Mouse (Mus musculus) hindbrain, embryonic 14.5 days (tissue): ENCODE data around the gene Usp54. TPM values are rescaled to one million over a fixed set of nuclear protein-coding genes. Genes with fewer than 3 reads are reported as not detected.

ENCODE experiments used
- ATAC-seq: fragments of 200-750 bp; cut with Nextera tagmentation; 2 replicates; pipeline ENCODE4 v1.8.0; 2017; ENCODE audit warnings: moderate number of reproducible peaks, mild to moderate bottlenecking, moderate TSS enrichment, moderate library complexity; ENCODE audit not compliant: low FRiP score
- DNase-seq: peaks from one replicate; pipeline ENCODE4 v3.0.0-alpha.2; 2015; ENCODE audit warnings: low spot score
- H3K27ac ChIP-seq: fragments of 300-500 bp; sonication (generic); 2 replicates; pipeline ENCODE4 v1.5.1; 2014; ENCODE audit warnings: mild to moderate bottlenecking, moderate library complexity
- H3K27me3 ChIP-seq: fragments of 300-500 bp; sonication (generic); 2 replicates; pipeline ENCODE4 v1.6.1; 2014; ENCODE audit warnings: mild to moderate bottlenecking, low read length, mixed read lengths; ENCODE audit not compliant: control insufficient read depth, insufficient read depth
- H3K36me3 ChIP-seq: fragments of 300-500 bp; sonication (generic); replicated peaks from 2 replicates; pipeline ENCODE4 v1.6.1; 2014; ENCODE audit not compliant: control insufficient read depth, insufficient read depth
- H3K4me1 ChIP-seq: fragments of 300-500 bp; sonication (generic); replicated peaks from 2 replicates; pipeline ENCODE4 v1.6.1; 2014; ENCODE audit warnings: antibody characterized with exemption, low read length, mixed read lengths; ENCODE audit not compliant: control insufficient read depth, insufficient read depth
- H3K4me2 ChIP-seq: fragments of 300-500 bp; sonication (generic); replicated peaks from 2 replicates; pipeline ENCODE4 v1.6.1; 2014; ENCODE audit warnings: mild to moderate bottlenecking, moderate library complexity
- H3K4me3 ChIP-seq: fragments of 300-500 bp; sonication (generic); replicated peaks from 2 replicates; pipeline ENCODE4 v1.5.1; 2014; ENCODE audit warnings: mild to moderate bottlenecking, low read length
- H3K9ac ChIP-seq: fragments of 300-500 bp; sonication (generic); 2 replicates; pipeline ENCODE4 v1.6.1; 2014
- H3K9me3 ChIP-seq: fragments of 300-500 bp; sonication (generic); 2 replicates; pipeline ENCODE4 v1.6.1; 2016; ENCODE audit warnings: low read length; ENCODE audit not compliant: control insufficient read depth
- WGBS: fragments of 180-500 bp; shearing (Covaris S2); extraction: QIAGEN DNeasy Blood & Tissue Kit; methylation state at CpG from one replicate; pipeline ENCODE4 v1.1.7; 2014; 5-methylcytosine and 5-hydroxymethylcytosine counted together
- polyA plus RNA-seq: library from polyadenylated mRNA; unstranded; fragments of >200 nt; fragmentation: Nextera tagmentation; extraction: Ambion mirVana; gene quantifications from 2 replicates; pipeline ENCODE4 v1.2.1, GENCODE M21; 2014

Usp54 gene
- polyA plus RNA-seq, 1 experiment from 2014 or later, result 13.1 TPM

DNA sequence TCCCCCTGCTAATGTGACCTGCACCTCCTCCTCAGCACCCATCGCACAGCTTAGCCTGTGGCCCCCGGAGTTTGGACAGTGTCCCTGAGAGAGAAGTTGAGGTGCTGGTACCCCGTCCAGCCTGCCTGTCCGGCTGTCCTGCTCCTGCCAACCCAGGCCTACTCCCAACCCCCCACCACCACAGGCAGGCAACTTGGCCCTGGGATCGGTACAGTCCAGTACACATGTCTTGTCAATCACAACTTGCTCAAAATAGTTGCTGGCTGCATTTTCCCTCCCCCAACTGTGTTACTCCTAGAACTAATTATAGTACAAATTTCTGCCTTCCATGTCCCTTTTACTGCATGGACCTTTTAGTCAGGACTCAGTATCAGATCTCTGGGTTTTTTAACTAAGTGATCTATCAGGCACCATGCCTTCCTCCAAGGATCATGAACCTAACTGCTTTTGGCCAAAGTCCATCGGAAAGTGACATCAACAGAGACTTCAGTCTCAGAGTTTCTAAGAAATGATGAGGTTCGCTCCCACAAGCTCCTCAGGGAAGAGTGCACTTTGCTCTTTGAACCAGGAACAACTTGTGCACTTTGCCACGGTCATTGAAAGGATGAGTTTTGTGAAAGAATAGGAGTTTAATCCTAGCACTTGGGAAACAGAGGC, 27.4 kb upstream of the Usp54 start, which contains the start of gene Synpo2l:
Gene Synpo2l (minus strand): TSS at position 201 of the 657 bp plus-strand sequence.
- no peak within 1 kb of the TSS for H3K27ac ChIP-seq
- no peak within 1 kb of the TSS for H3K4me3 ChIP-seq
- no peak for ATAC-seq
- no peak within 1 kb of the TSS for H3K4me2 ChIP-seq
- H3K9ac ChIP-seq, result no peak within 1 kb of the TSS
- no peaks in the 10 kb centered on the region for H3K36me3 ChIP-seq
- H3K9me3 ChIP-seq, result no peaks in the 10 kb centered on the region
- H3K4me1 ChIP-seq, result 0 out of 2 replicates have a peak, but pooled peaks cover 1% of the 10 kb centered on the region
- 84% methylated on average over 8 of the region's 8 CpGs for WGBS
- no peak for DNase-seq
- H3K27me3 ChIP-seq, result 0 out of 2 replicates have a peak, but pooled peaks cover 15% of the 10 kb centered on the region

DNA sequence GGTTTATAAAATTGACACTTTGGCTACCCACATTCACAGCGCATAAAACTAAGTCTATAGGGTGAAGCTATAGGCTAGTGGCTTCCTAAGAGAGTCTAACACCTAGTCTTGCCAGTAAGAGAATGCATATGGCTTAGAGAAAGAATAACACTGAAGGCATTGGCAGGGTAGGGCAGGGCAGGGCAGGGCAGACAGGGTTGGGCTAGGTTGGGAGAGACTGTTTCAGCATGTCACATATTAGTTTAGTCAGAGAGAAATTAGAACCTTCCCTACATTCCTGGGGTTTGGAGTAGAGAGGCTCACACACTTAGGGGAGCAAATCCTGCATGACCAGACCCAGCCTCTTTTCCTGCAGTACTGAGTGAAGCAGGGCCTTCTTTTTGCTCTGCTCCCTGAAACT, 26.6 kb upstream of the Usp54 start:
- no peak overlapping the region for H3K4me2 ChIP-seq
- DNase-seq, result no peak
- H3K4me3 ChIP-seq, result no peak overlapping the region
- H3K9ac ChIP-seq, result no peak overlapping the region
- H3K9me3 ChIP-seq, result no peaks in the 10 kb centered on the region
- 79% methylated on average over 1 of the region's 1 CpGs for WGBS
- H3K27ac ChIP-seq, result no peak overlapping the region
- H3K4me1 ChIP-seq, result no peaks in the 10 kb centered on the region
- no peak for ATAC-seq
- no peaks in the 10 kb centered on the region for H3K36me3 ChIP-seq
- peaks cover 20% of the 10 kb centered on the region; the same call in 1 of the 2 replicates for H3K27me3 ChIP-seq

DNA sequence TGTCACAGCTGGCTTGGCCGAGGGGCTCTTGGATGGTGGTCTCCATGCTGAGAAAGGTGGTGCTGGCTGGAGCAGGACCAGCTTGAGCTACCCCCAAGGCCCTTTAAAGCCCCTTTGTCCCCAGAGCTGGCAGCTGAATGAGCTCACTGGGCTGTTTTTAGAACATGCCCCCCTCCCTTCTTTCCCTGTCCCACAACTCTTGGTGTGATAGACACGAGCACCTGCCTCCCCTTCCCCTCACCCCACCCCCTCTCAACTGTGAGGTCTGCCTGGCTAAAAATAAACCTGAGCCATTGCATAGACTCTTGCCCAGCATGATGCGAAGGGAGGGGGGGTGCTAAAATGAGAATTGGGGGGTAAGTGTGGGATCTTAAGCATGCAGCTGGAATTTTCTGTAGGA, 23.6 kb upstream of the Usp54 start:
- Histone ChIP-seq H3K27me3 (peaks cover 20% of the 10 kb centered on the region; the same call in 1 of the 2 replicates), H3K4me3 (no peak overlapping the region), H3K4me1 (peaks cover 11% of the 10 kb centered on the region), H3K36me3 (no peaks in the 10 kb centered on the region), H3K27ac (no peak overlapping the region), H3K9me3 (no peaks in the 10 kb centered on the region), H3K4me2 (no peak overlapping the region), H3K9ac (no peak overlapping the region)
- 43% methylated on average over 3 of the region's 3 CpGs for WGBS
- no peak for DNase-seq
- no peak for ATAC-seq

DNA sequence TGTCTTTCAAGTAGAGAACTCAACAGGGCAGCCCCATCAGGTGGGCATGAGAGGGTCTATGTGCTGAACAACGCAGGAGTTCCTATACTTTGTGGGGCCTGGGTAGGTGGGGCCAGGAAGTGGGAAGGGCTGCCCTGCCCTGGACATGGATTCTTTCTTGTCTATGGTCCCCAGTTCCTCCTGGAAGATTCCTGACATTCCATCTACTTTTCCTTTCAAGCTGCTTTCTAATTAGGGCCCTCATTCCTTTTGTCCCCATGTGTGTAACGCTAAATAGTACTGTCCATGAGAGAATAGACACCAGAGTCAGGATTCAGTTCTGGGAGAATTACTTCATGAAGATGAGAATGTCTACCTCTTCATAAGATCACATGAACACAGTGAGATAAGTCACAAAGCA, 22.7 kb upstream of the Usp54 start:
- Histone ChIP-seq H3K27ac (no peak overlapping the region), H3K4me1 (peaks cover 11% of the 10 kb centered on the region), H3K4me2 (no peak overlapping the region), H3K36me3 (no peaks in the 10 kb centered on the region), H3K27me3 (peaks cover 16% of the 10 kb centered on the region; the same call in 1 of the 2 replicates), H3K9me3 (no peaks in the 10 kb centered on the region), H3K4me3 (no peak overlapping the region), H3K9ac (no peak overlapping the region)
- DNase-seq (no peak), ATAC-seq (no peak)
- WGBS, result 79% methylated on average over 2 of the region's 2 CpGs

DNA sequence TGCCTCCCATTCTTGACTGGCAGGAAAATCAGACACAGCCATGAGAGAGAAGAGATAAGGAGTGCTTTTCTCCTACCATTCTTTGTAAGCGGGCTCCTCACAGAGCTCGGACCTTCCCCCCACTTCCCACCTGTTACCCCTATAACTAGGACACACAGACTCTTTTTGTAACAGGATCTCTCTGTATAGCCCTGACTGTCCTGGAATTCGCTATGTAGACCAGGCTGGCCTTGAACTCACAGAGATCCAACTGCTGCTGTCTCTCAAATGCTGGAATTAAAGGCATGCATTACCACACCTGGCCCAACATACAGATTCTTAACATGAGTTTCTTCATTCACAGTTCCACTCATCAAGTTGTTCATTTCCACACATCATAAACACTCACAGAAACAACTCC, 21.9 kb upstream of the Usp54 start:
- H3K4me1 ChIP-seq, result peaks cover 11% of the 10 kb centered on the region
- no peak for ATAC-seq
- no peak for DNase-seq
- H3K36me3 ChIP-seq, result no peaks in the 10 kb centered on the region
- 0 out of 2 replicates have a peak overlapping the region, but pooled peaks have one; percentile 87 for H3K9ac ChIP-seq
- H3K4me2 ChIP-seq, result peak overlapping the region; percentile 89; the same call in 1 of the 2 replicates
- WGBS, result 95% methylated on average over 3 of the region's 3 CpGs
- H3K27ac ChIP-seq, result no peak overlapping the region
- H3K4me3 ChIP-seq, result no peak overlapping the region
- no peaks in the 10 kb centered on the region for H3K9me3 ChIP-seq
- H3K27me3 ChIP-seq, result peaks cover 16% of the 10 kb centered on the region; the same call in 1 of the 2 replicates

DNA sequence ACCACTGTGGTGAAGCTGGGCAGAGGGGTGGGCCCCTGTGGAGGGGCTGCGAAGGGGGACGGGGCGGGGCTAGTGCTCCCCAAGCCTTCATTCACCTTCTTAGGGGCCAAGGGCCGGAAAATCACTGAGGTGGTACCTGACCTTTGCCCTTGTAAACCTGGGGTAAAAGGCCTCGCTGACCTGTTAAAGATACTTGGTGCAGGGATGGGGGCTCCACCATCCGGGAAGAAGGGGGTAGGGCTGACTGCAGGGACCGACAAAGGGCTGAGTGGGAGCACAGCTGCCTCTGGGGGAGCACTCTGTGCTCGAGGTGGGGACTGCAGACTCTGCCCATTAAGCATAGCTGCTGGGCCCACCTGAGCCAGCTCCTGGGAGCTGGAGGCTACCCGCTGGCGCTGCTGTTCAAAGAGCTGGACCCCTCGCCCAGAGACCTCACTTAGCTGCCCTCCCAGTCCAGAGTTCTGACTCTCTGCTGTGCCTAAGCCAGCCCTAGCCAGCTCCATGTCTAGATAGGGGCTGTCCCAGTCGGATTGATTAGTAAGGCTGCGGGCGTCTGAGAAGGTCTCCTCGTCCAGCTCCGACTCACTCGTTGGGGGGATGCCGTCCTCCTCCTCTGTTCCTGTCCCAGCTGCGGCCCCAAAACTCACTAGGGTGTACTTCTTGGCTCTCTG, 20.9 kb upstream of the Usp54 start:
- Histone ChIP-seq H3K27ac (peak overlapping the region; percentile 87), H3K9me3 (no peaks in the 10 kb centered on the region), H3K27me3 (peaks cover 16% of the 10 kb centered on the region; the same call in 1 of the 2 replicates), H3K36me3 (no peaks in the 10 kb centered on the region), H3K4me2 (peak overlapping the region; percentile 89), H3K4me3 (peak overlapping the region; percentile 71), H3K9ac (peak overlapping the region; percentile 87), H3K4me1 (peaks cover 11% of the 10 kb centered on the region)
- WGBS, result 8% methylated on average over 19 of the region's 19 CpGs
- DNase-seq (peak; percentile 37), ATAC-seq (peak; percentile 41)

DNA sequence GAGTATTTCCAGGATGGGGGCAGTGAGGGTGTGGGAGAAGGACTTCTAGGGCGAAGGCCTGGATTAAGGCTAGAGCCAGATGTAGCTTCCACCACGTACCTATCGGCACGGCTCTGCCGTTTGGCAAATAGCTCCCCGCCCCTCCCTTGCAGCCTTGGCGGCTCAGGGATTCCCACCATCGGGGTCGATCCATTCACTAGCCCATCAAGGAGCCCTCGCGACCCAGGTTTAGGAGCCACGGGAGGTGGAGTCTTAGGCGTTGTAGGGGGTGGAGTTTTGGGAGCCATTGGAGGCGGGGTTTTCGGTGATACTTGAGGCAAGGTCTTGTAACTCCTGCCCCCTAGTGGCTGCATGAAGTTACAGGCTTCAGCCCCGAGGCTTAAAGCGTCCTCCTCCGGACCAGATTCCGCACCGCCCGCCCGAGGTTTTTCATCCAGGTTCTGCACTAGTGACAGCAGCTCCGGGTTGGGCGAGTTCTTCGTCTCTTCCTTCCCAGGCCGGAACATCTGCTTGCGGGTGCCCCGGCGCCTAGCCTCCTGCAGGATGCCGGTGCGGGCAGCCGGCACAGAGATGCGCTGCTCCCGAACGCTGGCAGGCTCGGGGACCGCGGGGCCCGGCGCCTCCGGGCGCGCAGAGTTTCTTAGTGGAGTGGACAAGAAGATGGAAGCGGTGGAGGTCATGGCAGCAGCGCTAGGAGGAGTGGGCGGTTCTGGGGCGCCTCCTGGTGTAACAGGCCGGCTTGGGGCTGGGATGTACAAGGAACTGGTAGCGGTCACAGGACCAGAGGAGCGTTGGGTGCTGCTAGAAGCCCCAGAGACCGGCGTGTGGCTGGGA, 20.2 kb upstream of the Usp54 start:
- Histone ChIP-seq H3K4me2 (peak overlapping the region; percentile 89), H3K27ac (peak overlapping the region; percentile 87), H3K27me3 (peaks cover 9% of the 10 kb centered on the region; the same call in 1 of the 2 replicates), H3K9me3 (no peaks in the 10 kb centered on the region), H3K36me3 (no peaks in the 10 kb centered on the region), H3K9ac (peak overlapping the region; percentile 87), H3K4me1 (peaks cover 11% of the 10 kb centered on the region), H3K4me3 (peak overlapping the region; percentile 71)
- DNase-seq, result peak; percentile 96
- 1% methylated on average over 52 of the region's 52 CpGs for WGBS
- peak; percentile 91 for ATAC-seq

DNA sequence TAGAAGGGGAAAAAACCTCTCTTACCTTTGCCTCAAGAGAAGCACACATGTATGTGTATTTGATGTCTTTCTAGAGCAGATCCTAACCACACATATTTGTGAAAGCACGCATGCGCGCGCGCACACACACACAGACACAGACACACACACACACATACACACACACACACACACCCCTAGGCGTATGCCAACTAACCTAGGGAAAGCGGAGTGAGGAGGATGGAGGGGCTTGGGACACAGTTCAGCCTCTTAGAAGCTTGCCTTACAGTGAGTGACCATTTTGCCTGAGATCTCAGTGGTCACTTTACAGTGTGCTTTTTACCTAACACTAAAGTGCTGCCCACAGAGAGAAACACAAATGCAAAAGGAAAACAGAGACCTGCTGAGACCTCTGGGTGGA, 18.8 kb upstream of the Usp54 start:
- ATAC-seq, result no peak
- no peak overlapping the region for H3K4me3 ChIP-seq
- no peak overlapping the region for H3K27ac ChIP-seq
- no peaks in the 10 kb centered on the region for H3K36me3 ChIP-seq
- peaks cover 11% of the 10 kb centered on the region for H3K4me1 ChIP-seq
- no peak overlapping the region for H3K9ac ChIP-seq
- DNase-seq, result no peak
- H3K9me3 ChIP-seq, result no peaks in the 10 kb centered on the region
- over 99% methylated on average over 7 of the region's 7 CpGs for WGBS
- H3K4me2 ChIP-seq, result no peak overlapping the region
- peaks cover 5% of the 10 kb centered on the region; the same call in 1 of the 2 replicates for H3K27me3 ChIP-seq

DNA sequence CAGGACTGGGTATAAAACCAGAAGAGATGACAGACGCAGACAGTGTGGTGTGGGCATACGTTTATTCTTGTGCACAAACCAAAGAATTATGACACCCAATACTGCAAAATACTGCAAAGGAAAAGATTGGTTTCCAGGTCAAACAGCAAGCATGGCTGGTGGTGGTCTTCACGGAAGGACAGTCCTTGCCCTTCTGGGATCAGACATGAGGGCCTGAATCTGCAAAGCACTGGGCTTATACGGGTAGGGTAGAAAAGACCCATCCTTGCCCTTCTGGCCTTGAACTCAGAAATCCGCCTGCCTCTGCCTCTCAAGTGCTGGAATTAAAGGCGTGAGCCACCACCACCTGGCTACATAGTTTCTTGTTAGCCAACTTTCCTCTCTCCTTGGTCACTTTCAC, 18.0 kb upstream of the Usp54 start:
- Histone ChIP-seq H3K36me3 (no peaks in the 10 kb centered on the region), H3K4me1 (peaks cover 11% of the 10 kb centered on the region), H3K4me3 (no peak overlapping the region), H3K27me3 (peaks cover 5% of the 10 kb centered on the region; the same call in 1 of the 2 replicates), H3K4me2 (no peak overlapping the region), H3K9ac (no peak overlapping the region), H3K9me3 (no peaks in the 10 kb centered on the region), H3K27ac (no peak overlapping the region)
- ATAC-seq (no peak), DNase-seq (no peak)
- WGBS, result 90% methylated on average over 6 of the region's 6 CpGs
